Mouse (Mus musculus): ENCODE data around the gene Tex2. TPM values are rescaled to one million over a fixed set of nuclear protein-coding genes. Genes with fewer than 3 reads are reported as not detected.
"Not testable (repeated sequence)": the region's sequence is repeated elsewhere in the genome, so short reads cannot be mapped to it uniquely, and the experiment has no call there.

The Tex2 gene
- 33.0 and 37.2 TPM in 2 replicates for polyA plus RNA-seq (2012; rRNA removed)

GRCm38 (mm10) chr11:106612961-106613637 lies at the start of gene Tex2:
Gene Tex2, minus strand, starts transcription at chr11:106613423.
- WGBS: 1% methylated on average over 44 of the region's 45 CpGs
- no peaks in the 10 kb centered on the region for H3K36me3 ChIP-seq (ENCODE audit: control insufficient read depth, insufficient read depth, low read length)
- peaks cover 10% of the 10 kb centered on the region for H3K4me1 ChIP-seq (ENCODE audit: control insufficient read depth, insufficient read depth, low read length)
- H3K27me3 ChIP-seq (replicated peaks; ENCODE audit: control insufficient read depth, insufficient read depth, low read length): no peaks in the 10 kb centered on the region
- H3K27ac ChIP-seq (ENCODE audit: insufficient read depth, low read depth, low read length): peak within 1 kb of the TSS; percentile 90
- H3K4me3 ChIP-seq (ENCODE audit: insufficient read depth, low read depth, low read length): peak within 1 kb of the TSS; percentile 95
- no peak for TF ChIP-seq CTCF (conservative IDR thresholded peaks at IDR 0.05; ENCODE audit: insufficient read depth, insufficient read length, low read depth, low read length)
- TF ChIP-seq POLR2A (IDR thresholded peaks at IDR 0.05; ENCODE audit: low read depth, low read length): no peak
- DNase-seq: peak; percentile 99

DNA sequence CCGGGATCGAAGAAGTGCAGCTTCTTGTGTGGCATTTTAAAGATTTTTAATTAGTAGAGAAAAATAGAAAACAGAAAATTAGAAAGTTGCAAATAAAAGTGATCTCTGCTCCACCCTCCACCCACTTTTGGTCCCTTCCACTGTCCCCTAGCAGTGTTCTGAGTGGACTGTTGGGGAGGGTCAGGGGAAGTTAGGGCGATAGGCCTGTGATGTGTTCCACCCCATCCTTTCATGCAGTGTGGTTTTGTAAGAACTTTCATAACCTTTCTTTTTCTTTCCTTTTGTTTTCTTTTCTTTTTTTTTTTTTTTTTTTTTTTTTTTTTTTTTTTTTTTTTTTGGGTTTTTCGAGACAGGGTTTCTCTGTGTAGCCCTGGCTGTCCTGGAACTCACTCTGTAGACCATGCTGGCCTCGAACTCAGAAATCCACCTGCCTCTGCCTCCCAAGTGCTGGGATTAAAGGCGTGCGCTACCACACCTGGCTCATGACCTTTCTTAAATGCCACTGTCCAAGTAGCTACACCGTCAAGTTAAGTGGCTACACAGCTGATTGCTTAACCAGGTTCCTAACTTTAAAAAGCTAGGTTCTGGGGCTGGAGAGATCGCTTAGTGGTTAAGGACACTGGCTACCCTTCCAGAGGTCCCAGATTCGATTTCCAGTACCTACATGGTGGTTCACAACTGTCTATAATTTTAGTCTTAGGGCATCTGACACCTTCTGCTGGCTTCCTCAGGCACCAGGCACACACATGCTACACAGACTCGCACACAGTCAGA lies 49.6 kb upstream of the Tex2 start:
- DNase-seq: no peak
- Histone ChIP-seq H3K4me3 (ENCODE audit: insufficient read depth, low read depth, low read length) (no peak overlapping the region), H3K27me3 (replicated peaks; ENCODE audit: control insufficient read depth, insufficient read depth, low read length) (no peaks in the 10 kb centered on the region), H3K27ac (ENCODE audit: insufficient read depth, low read depth, low read length) (no peak overlapping the region), H3K4me1 (ENCODE audit: control insufficient read depth, insufficient read depth, low read length) (peaks cover 13% of the 10 kb centered on the region), H3K36me3 (ENCODE audit: control insufficient read depth, insufficient read depth, low read length) (no peaks in the 10 kb centered on the region)
- TF ChIP-seq POLR2A (IDR thresholded peaks at IDR 0.05; ENCODE audit: low read depth, low read length): no peak
- no peak for TF ChIP-seq CTCF (conservative IDR thresholded peaks at IDR 0.05; ENCODE audit: insufficient read depth, insufficient read length, low read depth, low read length)
- WGBS: 88% methylated on average over 10 of the region's 11 CpGs

GRCm38 (mm10) chr11:106660453-106661081 lies 47.3 kb upstream of the Tex2 start:
- 63% methylated on average over 13 of the region's 13 CpGs for WGBS
- H3K27ac ChIP-seq (ENCODE audit: insufficient read depth, low read depth, low read length): peak overlapping the region; percentile 76
- peak; percentile 63 for DNase-seq
- H3K27me3 ChIP-seq (replicated peaks; ENCODE audit: control insufficient read depth, insufficient read depth, low read length): no peaks in the 10 kb centered on the region
- TF ChIP-seq POLR2A (IDR thresholded peaks at IDR 0.05; ENCODE audit: low read depth, low read length) (no peak), CTCF (conservative IDR thresholded peaks at IDR 0.05; ENCODE audit: insufficient read depth, insufficient read length, low read depth, low read length) (no peak)
- H3K4me1 ChIP-seq (ENCODE audit: control insufficient read depth, insufficient read depth, low read length): peaks cover 13% of the 10 kb centered on the region
- H3K4me3 ChIP-seq (ENCODE audit: insufficient read depth, low read depth, low read length): no peak overlapping the region
- no peaks in the 10 kb centered on the region for H3K36me3 ChIP-seq (ENCODE audit: control insufficient read depth, insufficient read depth, low read length)

GRCm38 (mm10) chr11:106659598-106660295 lies 46.5 kb upstream of the Tex2 start:
- Histone ChIP-seq H3K27ac (ENCODE audit: insufficient read depth, low read depth, low read length) (peak overlapping the region; percentile 95), H3K36me3 (ENCODE audit: control insufficient read depth, insufficient read depth, low read length) (no peaks in the 10 kb centered on the region), H3K4me1 (ENCODE audit: control insufficient read depth, insufficient read depth, low read length) (peaks cover 13% of the 10 kb centered on the region), H3K4me3 (ENCODE audit: insufficient read depth, low read depth, low read length) (no peak overlapping the region), H3K27me3 (replicated peaks; ENCODE audit: control insufficient read depth, insufficient read depth, low read length) (no peaks in the 10 kb centered on the region)
- 41% methylated on average over 15 of the region's 15 CpGs for WGBS
- peak; percentile 90 for DNase-seq
- TF ChIP-seq CTCF (conservative IDR thresholded peaks at IDR 0.05; ENCODE audit: insufficient read depth, insufficient read length, low read depth, low read length): no peak
- no peak for TF ChIP-seq POLR2A (IDR thresholded peaks at IDR 0.05; ENCODE audit: low read depth, low read length)

GRCm38 (mm10) chr11:106658051-106658880 lies 45.0 kb upstream of the Tex2 start:
- DNase-seq: peak; percentile 87
- Histone ChIP-seq H3K27me3 (replicated peaks; ENCODE audit: control insufficient read depth, insufficient read depth, low read length) (no peaks in the 10 kb centered on the region), H3K27ac (ENCODE audit: insufficient read depth, low read depth, low read length) (peak overlapping the region; percentile 95), H3K4me3 (ENCODE audit: insufficient read depth, low read depth, low read length) (no peak overlapping the region), H3K4me1 (ENCODE audit: control insufficient read depth, insufficient read depth, low read length) (peaks cover 13% of the 10 kb centered on the region), H3K36me3 (ENCODE audit: control insufficient read depth, insufficient read depth, low read length) (no peaks in the 10 kb centered on the region)
- TF ChIP-seq CTCF (conservative IDR thresholded peaks at IDR 0.05; ENCODE audit: insufficient read depth, insufficient read length, low read depth, low read length) (no peak), POLR2A (IDR thresholded peaks at IDR 0.05; ENCODE audit: low read depth, low read length) (no peak)
- 18% methylated on average over 14 of the region's 14 CpGs for WGBS

DNA sequence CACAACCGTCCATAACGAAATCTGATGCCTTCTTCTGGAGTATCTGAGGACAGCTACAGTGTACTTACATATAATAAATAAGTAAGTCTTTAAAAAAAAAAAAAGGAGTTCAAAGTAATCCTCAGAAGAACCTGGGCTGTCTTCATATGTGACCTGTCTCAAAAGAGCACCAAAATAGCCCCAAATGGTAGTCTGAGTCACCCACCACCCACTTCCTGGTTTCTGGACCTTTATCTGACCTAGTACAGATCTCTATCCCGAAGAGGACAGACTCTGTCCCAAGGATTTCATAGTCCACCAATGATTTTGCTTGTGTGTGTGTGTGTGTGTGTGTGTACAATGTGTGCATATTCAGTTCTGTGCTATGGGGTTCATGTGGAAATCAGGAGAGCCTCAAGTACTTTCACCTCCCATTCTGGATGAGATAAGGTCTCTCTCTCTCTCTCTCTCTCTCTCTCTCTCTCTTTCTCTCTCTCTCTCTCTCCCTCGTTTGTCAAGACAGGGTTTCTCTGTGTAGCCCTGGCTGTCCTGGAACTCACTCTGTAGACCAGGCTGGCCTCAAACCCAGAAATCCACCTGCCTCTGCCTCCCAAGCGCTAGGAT lies 43.8 kb upstream of the Tex2 start:
- H3K27me3 ChIP-seq (replicated peaks; ENCODE audit: control insufficient read depth, insufficient read depth, low read length): not testable (repeated sequence)
- H3K27ac ChIP-seq (ENCODE audit: insufficient read depth, low read depth, low read length): peak overlapping the region; percentile 67
- WGBS: 79% methylated on average over 5 of the region's 5 CpGs

More for the DNA sequence above, 43.8 kb upstream of the Tex2 start:
- DNase-seq; H3K4me3 ChIP-seq (ENCODE audit: insufficient read depth, low read depth, low read length); H3K36me3 ChIP-seq (ENCODE audit: control insufficient read depth, insufficient read depth, low read length): not testable (repeated sequence)
- peaks cover 13% of the 10 kb centered on the region for H3K4me1 ChIP-seq (ENCODE audit: control insufficient read depth, insufficient read depth, low read length)
